28 mouse cellular contexts compared by ENCODE assay signal in the genomic region with DNA sequence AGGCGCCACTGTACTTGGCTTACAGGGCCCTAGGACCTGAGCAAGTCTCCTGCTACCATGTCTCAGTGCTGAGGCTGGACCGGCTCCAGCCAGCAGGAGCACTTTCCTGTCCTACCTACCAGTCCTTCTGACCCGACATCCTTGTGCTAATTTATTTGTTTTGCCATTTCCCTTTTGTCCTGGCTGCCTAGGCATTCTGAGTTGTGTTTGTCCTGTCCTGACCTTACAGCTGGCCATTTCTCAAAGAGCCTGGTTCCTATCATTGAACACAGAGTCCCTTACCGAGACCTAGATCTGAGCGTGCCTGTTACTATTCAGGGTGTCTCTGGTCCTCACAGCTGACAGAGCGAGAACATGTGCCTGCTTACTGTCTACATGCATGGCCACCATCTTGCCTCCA. TPM values are rescaled to one million over a fixed set of nuclear protein-coding genes. Genes with fewer than 3 reads are reported as not detected.
A peak's percentile ranks its signal among the peaks of the same experiment; 100 is the strongest.
DNase-seq lines count a peak whose midpoint lies in the region; ATAC-seq lines count a peak whose summit lies in the region.
"Had no signal": no experiment of that assay in that cellular context is flagged by ENCODE, and none has a peak within 500 bp of the region (broad histone marks: within the 10 kb centered on the region; RNA-seq: fewer than 3 reads in every experiment).

No protein-coding gene starts in this region.

- no peak overlapping the region for H3K9ac ChIP-seq in kidney, embryonic 16.5 days (replicated peaks; ENCODE audit: low read length)
- H3K9ac ChIP-seq: embryonic facial prominence, embryonic 15.5 days; forebrain, embryonic 12.5 days; hindbrain, embryonic 13.5 days; liver, embryonic 12.5 days; liver, postnatal 0 days; neural tube, embryonic 15.5 days had no signal

- no peak overlapping the region for H3K4me2 ChIP-seq in kidney, embryonic 16.5 days (replicated peaks; ENCODE audit: low read depth, low read length)
- H3K4me2 ChIP-seq: embryonic facial prominence, embryonic 15.5 days; forebrain, embryonic 12.5 days; heart, embryonic 11.5 days; hindbrain, embryonic 13.5 days; liver, embryonic 12.5 days; neural tube, embryonic 15.5 days had no signal

- H3K27me3 ChIP-seq in heart, embryonic 10.5 days (ENCODE audit: insufficient read depth, poor library complexity, severe bottlenecking): peaks cover 60% of the 10 kb centered on the region
- peaks cover 26% of the 10 kb centered on the region for H3K27me3 ChIP-seq in kidney, embryonic 16.5 days (ENCODE audit: insufficient read depth, low read length)

- H3K36me3 ChIP-seq in heart, embryonic 10.5 days: no peaks in the 10 kb centered on the region
- no peaks in the 10 kb centered on the region for H3K36me3 ChIP-seq in kidney, embryonic 16.5 days (ENCODE audit: insufficient read depth, low read length)
- H3K36me3 ChIP-seq: embryonic facial prominence, embryonic 10.5 days; embryonic facial prominence, embryonic 15.5 days; forebrain, embryonic 12.5 days; hindbrain, embryonic 13.5 days; liver, embryonic 12.5 days; neural tube, embryonic 15.5 days had no signal

- no peak overlapping the region for H3K4me3 ChIP-seq in heart, embryonic 10.5 days
- no peak overlapping the region for H3K4me3 ChIP-seq in kidney, embryonic 16.5 days (ENCODE audit: low read length)
- H3K4me3 ChIP-seq: embryonic facial prominence, embryonic 10.5 days; embryonic facial prominence, embryonic 15.5 days; forebrain, embryonic 12.5 days; hindbrain, embryonic 13.5 days; liver, embryonic 12.5 days; neural tube, embryonic 15.5 days had no signal

- DNase-seq in heart, adult 18-20 months: peak; percentile 30 to 44
- DNase-seq in heart, embryonic 10.5 days (ENCODE audit: low spot score): no peak
- peak; percentile 53 for DNase-seq in kidney, postnatal 14 days
- DNase-seq in ovary, postnatal 36 days (ENCODE audit: low spot score): peak; percentile 30
- DNase-seq in ovary, postnatal 10 days (ENCODE audit: low spot score): no peak
- no peak for DNase-seq in left cerebral cortex, adult 8-10 months (ENCODE audit: low spot score in 2 of 2)
- DNase-seq: adrenal gland, adult 2 months; cerebellum, adult 8-10 months; cerebellum, postnatal 25 days; gastrocnemius, postnatal 10 days; heart, postnatal 4 days; left cerebral cortex, postnatal 4 days; liver, postnatal 0 days; midbrain, embryonic 14.5 days; right cerebral cortex, adult 18-20 months; spleen, adult 18-20 months; thymus, adult 18-20 months; thymus, postnatal 25 days had no signal

- ATAC-seq in kidney, embryonic 16.5 days (ENCODE audit: low FRiP score, low TSS enrichment): no peak
- ATAC-seq: liver, embryonic 12.5 days; liver, postnatal 0 days had no signal

- H3K9me3 ChIP-seq in heart, embryonic 10.5 days: no peaks in the 10 kb centered on the region
- H3K9me3 ChIP-seq in kidney, embryonic 16.5 days (ENCODE audit: low read length): no peaks in the 10 kb centered on the region
- H3K9me3 ChIP-seq: embryonic facial prominence, embryonic 10.5 days; embryonic facial prominence, embryonic 15.5 days; forebrain, embryonic 12.5 days; hindbrain, embryonic 13.5 days; liver, embryonic 12.5 days; neural tube, embryonic 15.5 days had no signal

- 57% methylated on average over 6 of the region's 6 CpGs for WGBS in heart, embryonic 10.5 days
- 64% methylated on average over 6 of the region's 6 CpGs for WGBS in kidney, embryonic 16.5 days

- peaks cover 36% of the 10 kb centered on the region for H3K4me1 ChIP-seq in heart, embryonic 10.5 days
- peaks cover 42% of the 10 kb centered on the region for H3K4me1 ChIP-seq in kidney, embryonic 16.5 days (ENCODE audit: insufficient read depth, low read length)

- no peak overlapping the region for H3K27ac ChIP-seq in heart, embryonic 10.5 days
- H3K27ac ChIP-seq in kidney, embryonic 16.5 days (ENCODE audit: low read length): no peak overlapping the region
- H3K27ac ChIP-seq: embryonic facial prominence, embryonic 10.5 days; embryonic facial prominence, embryonic 15.5 days; forebrain, embryonic 12.5 days; hindbrain, embryonic 13.5 days; liver, embryonic 12.5 days; macrophage; neural tube, embryonic 15.5 days had no signal

RNA-seq across cellular contexts. Expression of a gene that starts 3.1 kb away (rescaled TPM):
- 1 to 10 TPM; 3.8 to 5.6 TPM for total RNA-seq in heart, adult 18-20 months (2021)
- 1.1 and 1.4 TPM in 2 replicates for polyA plus RNA-seq in heart, embryonic 10.5 days (2016; fragmentation: Nextera tagmentation; extraction: Ambion mirVana)
- polyA plus RNA-seq in kidney, embryonic 16.5 days (2015; fragmentation: Nextera tagmentation; extraction: Ambion mirVana): 2.9 and 3.0 TPM in 2 replicates
- total RNA-seq in left cerebral cortex, adult 8-10 months (2022): 10 to 100 TPM; 49.0 to 60.5 (median 53.2) TPM
- total RNA-seq: megakaryocyte-erythroid progenitor cell, adult 5-6 weeks had no signal
- polyA plus RNA-seq: macrophage had no signal

RNA-seq across cellular contexts. Expression of a gene that starts 10.3 kb away (rescaled TPM):
- total RNA-seq in heart, adult 18-20 months (2021): 10 to 100 TPM; 16.1 to 17.6 TPM
- 27.0 and 34.4 TPM in 2 replicates for polyA plus RNA-seq in heart, embryonic 10.5 days (2016; fragmentation: Nextera tagmentation; extraction: Ambion mirVana)
- 28.4 and 28.7 TPM in 2 replicates for polyA plus RNA-seq in kidney, embryonic 16.5 days (2015; fragmentation: Nextera tagmentation; extraction: Ambion mirVana)
- 10 to 100 TPM; 71.8 to 78.4 (median 75.3) TPM for total RNA-seq in left cerebral cortex, adult 8-10 months (2022)

RNA-seq across cellular contexts. Expression of a gene that starts 43.9 kb away (rescaled TPM):
- total RNA-seq in heart, adult 18-20 months (2021): 10 to 100 TPM; 25.6 to 28.2 TPM
- 34.2 and 35.0 TPM in 2 replicates for polyA plus RNA-seq in heart, embryonic 10.5 days (2016; fragmentation: Nextera tagmentation; extraction: Ambion mirVana)
- 35.1 and 39.0 TPM in 2 replicates for polyA plus RNA-seq in kidney, embryonic 16.5 days (2015; fragmentation: Nextera tagmentation; extraction: Ambion mirVana)
- total RNA-seq in left cerebral cortex, adult 8-10 months (2022): 10 to 100 TPM; 20.1 to 26.8 (median 22.0) TPM

RNA-seq across cellular contexts. Expression of a gene that starts 44.2 kb away (rescaled TPM):
- total RNA-seq in heart, adult 18-20 months (2021): 100 to 1,000 TPM in 1 of 2 experiments, 10 to 100 TPM in 1; 70.0 to 104 TPM
- 569 and 680 TPM in 2 replicates for polyA plus RNA-seq in heart, embryonic 10.5 days (2016; fragmentation: Nextera tagmentation; extraction: Ambion mirVana)
- polyA plus RNA-seq in kidney, embryonic 16.5 days (2015; fragmentation: Nextera tagmentation; extraction: Ambion mirVana): 859 and 884 TPM in 2 replicates
- 100 to 1,000 TPM; 291 to 340 (median 310) TPM for total RNA-seq in left cerebral cortex, adult 8-10 months (2022)

Comparison
In these comparisons a context has a peak if more than half of its experiments do, and no peak if none do; other contexts are left out.
1. DNase-seq: peak in heart, adult 18-20 months (2 of 2), kidney, postnatal 14 days (single experiment) and ovary, postnatal 36 days (single experiment); none in heart, embryonic 10.5 days (single experiment), ovary, postnatal 10 days (single experiment) and left cerebral cortex, adult 8-10 months (0 of 2).
2. RNA of a gene that starts 3.1 kb away (total RNA-seq): 49.0 to 60.5 TPM in left cerebral cortex, adult 8-10 months; 3.8 to 5.6 TPM in heart, adult 18-20 months; every median in the first group is over 4 times any median in the second.